Mouse (Mus musculus) CH12.LX (cell line): ENCODE data around the gene Btbd6. TPM values are rescaled to one million over a fixed set of nuclear protein-coding genes. Genes with fewer than 3 reads are reported as not detected.
A peak's percentile ranks its signal among the peaks of the same experiment; 100 is the strongest.

Experiments used
- DNase-seq: peaks from one replicate; pipeline ENCODE4 v3.0.0-alpha.2; 2013; ENCODE audit errors: extremely low read depth
- H3K27ac ChIP-seq: 2 replicates; pipeline ENCODE4 v1.5.1; 2012; ENCODE audit warnings: low read depth, mild to moderate bottlenecking, control low read depth, moderate library complexity; ENCODE audit not compliant: insufficient read depth
- H3K27me3 ChIP-seq: replicated peaks from 2 replicates; pipeline ENCODE3; 2012; ENCODE audit warnings: inconsistent platforms
- H3K36me3 ChIP-seq, 2 experiments: replicated peaks in 1 of 2; 2 replicates each; pipeline versions ENCODE3 to v1.6.1; 2012; ENCODE audit warnings: inconsistent platforms in 1 of 2, low read length in 1 of 2, mild to moderate bottlenecking in 1 of 2, mixed read lengths in 1 of 2, moderate library complexity in 1 of 2; ENCODE audit not compliant: control insufficient read depth in 1 of 2, insufficient read depth in 1 of 2
- H3K4me1 ChIP-seq, 2 experiments: 2 replicates each; pipeline ENCODE4 v1.6.1; 2012; ENCODE audit warnings: inconsistent platforms in 1 of 2, moderate library complexity in 1 of 2; ENCODE audit not compliant: insufficient read depth in 2 of 2, control insufficient read depth in 1 of 2
- H3K4me2 ChIP-seq: 2 replicates; pipeline ENCODE4 v1.6.1; 2012; ENCODE audit warnings: low read depth, mild to moderate bottlenecking, control low read depth; ENCODE audit not compliant: poor library complexity, insufficient read depth, severe bottlenecking
- H3K4me3 ChIP-seq, 3 experiments: fragments of 150-350 bp in 1 of 3; sonication (generic) in 1 of 3; replicated peaks in 1 of 3; 2 replicates each; pipeline versions ENCODE3 to v1.5.1; 2011 to 2012; ENCODE audit warnings: low read depth in 2 of 3, low read length in 2 of 3, mild to moderate bottlenecking in 2 of 3, moderate library complexity in 2 of 3, control low read depth in 1 of 3, improper control_type of control experiment in 1 of 3, inconsistent platforms in 1 of 3, mixed read lengths in 1 of 3; ENCODE audit not compliant: poor library complexity in 1 of 3
- H3K79me2 ChIP-seq: replicated peaks from 2 replicates; pipeline ENCODE4 v1.6.1; 2012; ENCODE audit warnings: mild to moderate bottlenecking, moderate library complexity; ENCODE audit not compliant: control insufficient read depth, poor library complexity, insufficient read depth, severe bottlenecking; ENCODE audit errors: extremely low read depth
- H3K9ac ChIP-seq: 2 replicates; pipeline ENCODE4 v1.6.1; 2012; ENCODE audit warnings: low read depth, mild to moderate bottlenecking, control low read depth, moderate library complexity; ENCODE audit not compliant: insufficient read depth
- H3K9me3 ChIP-seq: replicated peaks from 2 replicates; pipeline ENCODE3; 2012; ENCODE audit warnings: low read length, inconsistent platforms, mixed read lengths
- BHLHE40 ChIP-seq: IDR thresholded peaks from 2 replicates; pipeline ENCODE4 v1.6.1; 2011; ENCODE audit warnings: mild to moderate bottlenecking, low read depth, low read length, improper control_type of control experiment
- CHD1 ChIP-seq: IDR thresholded peaks from 2 replicates; pipeline ENCODE4 v1.6.1; 2012; ENCODE audit warnings: low read depth, low read length, improper control_type of control experiment, inconsistent platforms
- CHD2 ChIP-seq: IDR thresholded peaks from 2 replicates; pipeline ENCODE4 v1.6.1; 2011; ENCODE audit warnings: low read length, improper control_type of control experiment
- CTCF ChIP-seq, 2 experiments: IDR thresholded peaks in 1 of 2; conservative IDR thresholded peaks in 1 of 2; 2 replicates each; pipeline ENCODE4 v1.5.1; 2011 to 2012; ENCODE audit warnings: low read depth in 2 of 2, low read length in 2 of 2, improper control_type of control experiment in 1 of 2, inconsistent platforms in 1 of 2, mild to moderate bottlenecking in 1 of 2, moderate library complexity in 1 of 2
- E2F4 ChIP-seq: IDR thresholded peaks from 2 replicates; pipeline ENCODE4 v1.6.1; 2011; ENCODE audit warnings: low read depth, low read length, improper control_type of control experiment; ENCODE audit not compliant: insufficient replicate concordance
- ELF1 ChIP-seq: IDR thresholded peaks from 2 replicates; pipeline ENCODE4 v1.6.1; 2014; ENCODE audit warnings: low read depth, mild to moderate bottlenecking, inconsistent platforms, low read length, improper control_type of control experiment
- EP300 ChIP-seq: IDR thresholded peaks from 2 replicates; pipeline ENCODE4 v1.6.1; 2011; ENCODE audit warnings: low read length, improper control_type of control experiment
- ETS1 ChIP-seq: conservative IDR thresholded peaks from 2 replicates; pipeline ENCODE4 v1.6.1; 2012; ENCODE audit warnings: low read depth, mild to moderate bottlenecking, inconsistent platforms, low read length, improper control_type of control experiment, moderate library complexity
- GABPA ChIP-seq: IDR thresholded peaks from 2 replicates; pipeline ENCODE4 v1.6.1; 2012; ENCODE audit warnings: low read depth, low read length, improper control_type of control experiment, inconsistent platforms; ENCODE audit not compliant: insufficient replicate concordance
- HCFC1 ChIP-seq: IDR thresholded peaks from 2 replicates; pipeline ENCODE4 v1.6.1; 2012; ENCODE audit warnings: low read depth, mild to moderate bottlenecking, inconsistent platforms, low read length, improper control_type of control experiment
- IRF4 ChIP-seq: IDR thresholded peaks from 2 replicates; pipeline ENCODE4 v1.6.1; 2014; ENCODE audit warnings: low read depth, mild to moderate bottlenecking, inconsistent platforms, low read length, improper control_type of control experiment
- JUN ChIP-seq: IDR thresholded peaks from 2 replicates; pipeline ENCODE4 v1.6.1; 2011; ENCODE audit warnings: low read depth, mild to moderate bottlenecking, low read length, improper control_type of control experiment, moderate library complexity; ENCODE audit not compliant: insufficient read depth
- JUND ChIP-seq: conservative IDR thresholded peaks from 2 replicates; pipeline ENCODE4 v1.6.1; 2011; ENCODE audit warnings: low read depth, low read length, improper control_type of control experiment
- KAT2A ChIP-seq: IDR thresholded peaks from 2 replicates; pipeline ENCODE4 v1.6.1; 2012; ENCODE audit warnings: low read length, improper control_type of control experiment, inconsistent platforms; ENCODE audit not compliant: insufficient replicate concordance
- MAFK ChIP-seq: IDR thresholded peaks from 2 replicates; pipeline ENCODE4 v1.6.1; 2011; ENCODE audit warnings: low read length, improper control_type of control experiment; ENCODE audit not compliant: insufficient replicate concordance
- MAX ChIP-seq: IDR thresholded peaks from 2 replicates; pipeline ENCODE4 v1.6.1; 2011; ENCODE audit warnings: low read length, improper control_type of control experiment
- MAZ ChIP-seq: IDR thresholded peaks from 2 replicates; pipeline ENCODE4 v1.6.1; 2012; ENCODE audit warnings: low read depth, mild to moderate bottlenecking, inconsistent platforms, low read length, improper control_type of control experiment, moderate library complexity
- MEF2A ChIP-seq: IDR thresholded peaks from 2 replicates; pipeline ENCODE4 v1.6.1; 2014; ENCODE audit warnings: low read depth, mild to moderate bottlenecking, inconsistent platforms, low read length, improper control_type of control experiment, borderline replicate concordance
- MXI1 ChIP-seq: IDR thresholded peaks from 2 replicates; pipeline ENCODE4 v1.6.1; 2011; ENCODE audit warnings: mild to moderate bottlenecking, low read depth, low read length, improper control_type of control experiment
- MYC ChIP-seq: IDR thresholded peaks from 2 replicates; pipeline ENCODE4 v1.6.1; 2011; ENCODE audit warnings: low read depth, mild to moderate bottlenecking, improper control_type of control experiment, low read length
- NELFE ChIP-seq: IDR thresholded peaks from 2 replicates; pipeline ENCODE4 v1.6.1; 2011; ENCODE audit warnings: low read depth, low read length, improper control_type of control experiment
- NRF1 ChIP-seq: IDR thresholded peaks from 2 replicates; pipeline ENCODE4 v1.6.1; 2014; ENCODE audit warnings: low read depth, mild to moderate bottlenecking, inconsistent platforms, low read length, improper control_type of control experiment, moderate library complexity
- PAX5 ChIP-seq: IDR thresholded peaks from 2 replicates; pipeline ENCODE4 v1.6.1; 2012; ENCODE audit warnings: low read length, inconsistent platforms, mixed read lengths
- POLR2A ChIP-seq: IDR thresholded peaks from 2 replicates; pipeline ENCODE4 v1.6.1; 2011; ENCODE audit warnings: low read depth, mild to moderate bottlenecking, improper control_type of control experiment, low read length
- POLR2AphosphoS2 ChIP-seq: IDR thresholded peaks from 2 replicates; pipeline ENCODE4 v1.6.1; 2011; ENCODE audit warnings: low read depth, low read length, improper control_type of control experiment
- RAD21 ChIP-seq: IDR thresholded peaks from 2 replicates; pipeline ENCODE4 v1.6.1; 2011; ENCODE audit warnings: low read depth, mild to moderate bottlenecking, low read length, improper control_type of control experiment, moderate library complexity
- RCOR1 ChIP-seq: conservative IDR thresholded peaks from 2 replicates; pipeline ENCODE4 v1.6.1; 2012; ENCODE audit warnings: low read depth, mild to moderate bottlenecking, inconsistent platforms, low read length, improper control_type of control experiment
- SIN3A ChIP-seq: IDR thresholded peaks from 2 replicates; pipeline ENCODE4 v1.6.1; 2012; ENCODE audit warnings: low read length, improper control_type of control experiment, inconsistent platforms
- SMC3 ChIP-seq: IDR thresholded peaks from 2 replicates; pipeline ENCODE4 v1.6.1; 2011; ENCODE audit warnings: low read depth, low read length, improper control_type of control experiment
- TBP ChIP-seq: conservative IDR thresholded peaks from 2 replicates; pipeline ENCODE4 v1.6.1; 2011; ENCODE audit warnings: low read depth, low read length, improper control_type of control experiment
- TCF12 ChIP-seq: IDR thresholded peaks from 2 replicates; pipeline ENCODE4 v1.6.1; 2014; ENCODE audit warnings: low read depth, mild to moderate bottlenecking, inconsistent platforms, low read length, improper control_type of control experiment
- UBTF ChIP-seq: IDR thresholded peaks from 2 replicates; pipeline ENCODE4 v1.6.1; 2012; ENCODE audit warnings: low read depth, mild to moderate bottlenecking, inconsistent platforms, low read length, improper control_type of control experiment, moderate library complexity
- USF1 ChIP-seq: IDR thresholded peaks from 2 replicates; pipeline ENCODE4 v1.6.1; 2014; ENCODE audit warnings: low read depth, mild to moderate bottlenecking, inconsistent platforms, low read length, improper control_type of control experiment
- USF2 ChIP-seq: conservative IDR thresholded peaks from 2 replicates; pipeline ENCODE4 v1.6.1; 2011; ENCODE audit warnings: low read depth, low read length, improper control_type of control experiment
- ZC3H11A ChIP-seq: IDR thresholded peaks from 2 replicates; pipeline ENCODE4 v1.6.1; 2012; ENCODE audit warnings: low read depth, mild to moderate bottlenecking, inconsistent platforms, low read length, improper control_type of control experiment
- ZKSCAN1 ChIP-seq: IDR thresholded peaks from 2 replicates; pipeline ENCODE4 v1.6.1; 2012; ENCODE audit warnings: low read depth, inconsistent platforms, low read length, improper control_type of control experiment, borderline replicate concordance
- ZMIZ1 ChIP-seq: IDR thresholded peaks from 2 replicates; pipeline ENCODE4 v1.6.1; 2012; ENCODE audit warnings: low read depth, mild to moderate bottlenecking, inconsistent platforms, low read length, improper control_type of control experiment
- ZNF384 ChIP-seq: IDR thresholded peaks from 2 replicates; pipeline ENCODE4 v1.6.1; 2012; ENCODE audit warnings: low read depth, low read length, improper control_type of control experiment, inconsistent platforms
- dilution Hi-C: fragments of 300-500 bp; cut with MboI; formaldehyde crosslinking; loops from 2 replicates; pipeline ENCODE4 v1.14.3; 2020; ENCODE audit warnings: low sequenced_read_pairs; ENCODE audit not compliant: extremely low pct_unique_long_range_greater_than_20kb, extremely low pct_ligation_motif_present
- in situ Hi-C: fragments of 300-500 bp; cut with MboI; formaldehyde crosslinking; loops from 3 replicates; pipeline ENCODE4 v1.14.3; 2019; ENCODE audit warnings: low sequenced_read_pairs, low pct_ligation_motif_present, low pct_unique_long_range_greater_than_20kb, mixed read lengths
- polyA plus RNA-seq: library from polyadenylated mRNA; unstranded; fragments of >175 nt; gene quantifications from 2 replicates; pipeline ENCODE4 v1.2.1, GENCODE M21; 2012; ENCODE audit warnings: low read depth; ENCODE audit not compliant: insufficient read length
- total RNA-seq, 2 experiments: library from RNA; depleted of rRNA; stranded (reverse); fragments of 300-350 nt in 1 of 2; fragments of >200 nt in 1 of 2; gene quantifications; 2 replicates each; pipeline ENCODE4 v1.2.3; 2012 to 2014

The Btbd6 gene
- total and polyA plus RNA-seq, 3 experiments, result 5.6 to 11.9 (median 9.9) TPM

GRCm38 (mm10) chr12:113013604-113014558 is 37.6 kb downstream of the Btbd6 start, which contains the start of gene Pacs2:
Pacs2 (plus strand) TSS chr12:113014508.
- peak; percentile 80 for DNase-seq
- Histone ChIP-seq H3K27ac (no peak within 1 kb of the TSS), H3K9ac (peak within 1 kb of the TSS; percentile 94), H3K4me1 (peaks cover 15 to 43% of the 10 kb centered on the region in 2 experiments), H3K9me3 (peaks cover 2% of the 10 kb centered on the region), H3K27me3 (no peaks in the 10 kb centered on the region), H3K4me3 (peak within 1 kb of the TSS; percentile 63 to 93 (median 83)), H3K36me3 (peaks cover 0 to 8% of the 10 kb centered on the region in 2 experiments), H3K4me2 (peak within 1 kb of the TSS; percentile 92), H3K79me2 (no peaks in the 10 kb centered on the region; the same call in 1 of the 2 replicates)
- in situ Hi-C loops, result no loop called here
- dilution Hi-C loops, result no loop called here
- TF ChIP-seq ZC3H11A, result no peak
- TF ChIP-seq RAD21, result no peak
- TF ChIP-seq MAZ, result peak; percentile 76
- no peak for TF ChIP-seq CHD1
- no peak for TF ChIP-seq MAFK
- no peak for TF ChIP-seq USF2
- TF ChIP-seq BHLHE40, result no peak
- no peak for TF ChIP-seq E2F4
- peak; percentile 48; the same call in 1 of the 2 replicates for TF ChIP-seq NRF1
- no peak for TF ChIP-seq ZNF384
- TF ChIP-seq USF1, result no peak
- no peak for TF ChIP-seq TBP
- TF ChIP-seq TCF12, result peak; percentile 54
- TF ChIP-seq RCOR1, result no peak
- 0 out of 2 replicates have a peak, but pooled peaks have one; percentile 55 for TF ChIP-seq SIN3A
- no peak for TF ChIP-seq JUN
- 0 out of 2 replicates have a peak, but pooled peaks have one; percentile 24 for TF ChIP-seq MAX
- TF ChIP-seq CTCF (conservative IDR thresholded peaks at IDR 0.05 in 1 of 2, IDR thresholded peaks at IDR 0.05 in 1 of 2; ENCODE audit: low read depth in 2 of 2, low read length in 2 of 2), result no peak
- no peak for TF ChIP-seq SMC3
- TF ChIP-seq PAX5, result no peak
- no peak for TF ChIP-seq HCFC1
- no peak for TF ChIP-seq UBTF
- no peak for TF ChIP-seq MXI1
- TF ChIP-seq EP300, result no peak
- no peak for TF ChIP-seq ZKSCAN1
- 0 out of 2 replicates have a peak, but pooled peaks have one; percentile 39 for TF ChIP-seq ZMIZ1
- no peak for TF ChIP-seq IRF4
- peak; percentile 90 for TF ChIP-seq POLR2A
- no peak for TF ChIP-seq ETS1
- 0 out of 2 replicates have a peak, but pooled peaks have one; percentile 27 for TF ChIP-seq MYC
- TF ChIP-seq KAT2A, result 0 out of 2 replicates have a peak, but pooled peaks have one; percentile 30
- peak; percentile 35; the same call in 1 of the 2 replicates for TF ChIP-seq ELF1
- TF ChIP-seq GABPA, result no peak
- 0 out of 2 replicates have a peak, but pooled peaks have one; percentile 26 for TF ChIP-seq CHD2
- TF ChIP-seq POLR2AphosphoS2, result peak; percentile 60; the same call in 1 of the 2 replicates
- no peak for TF ChIP-seq JUND
- peak; percentile 89 for TF ChIP-seq NELFE
- TF ChIP-seq MEF2A, result no peak
